Mouse (Mus musculus): ENCODE measurements at regions not wholly inside any gene's neighbourhood (a gene's known extent, or its start where the extent isn't known, plus 50 kb on each side); places are given as distances from the start of the nearest gene placed in this dataset.

GRCm38 (mm10) chr15:88032751-88033150 is 488.7 kb downstream of the Fam19a5 start:
- DNase-seq (ENCODE audit: extremely low spot score in 1 of 2, low spot score in 1 of 2) = no peak

- DNase-seq (ENCODE audit: extremely low spot score in 1 of 2, low spot score in 1 of 2) = no peak
Measured at GRCm38 (mm10) chr15:88033725-88034124, 489.6 kb downstream of the Fam19a5 start.

GRCm38 (mm10) chr15:88035486-88035885 is 491.4 kb downstream of the Fam19a5 start:
- DNase-seq (ENCODE audit: extremely low spot score in 1 of 2, low spot score in 1 of 2) = no peak

GRCm38 (mm10) chr15:88036146-88037000 is 492.3 kb downstream of the Fam19a5 start:
- no peak for DNase-seq (ENCODE audit: extremely low spot score in 1 of 2, low spot score in 1 of 2)

- no peak for DNase-seq (ENCODE audit: extremely low spot score in 1 of 2, low spot score in 1 of 2)
Measured at GRCm38 (mm10) chr15:88037606-88038005, 493.5 kb downstream of the Fam19a5 start.

GRCm38 (mm10) chr15:88042821-88043220 is 498.7 kb downstream of the Fam19a5 start:
- DNase-seq (ENCODE audit: extremely low spot score in 1 of 2, low spot score in 1 of 2) = no peak

GRCm38 (mm10) chr15:88058071-88058470 is 514.0 kb downstream of the Fam19a5 start:
- DNase-seq (ENCODE audit: extremely low spot score in 1 of 2, low spot score in 1 of 2) = no peak

GRCm38 (mm10) chr15:88060935-88061334 is 516.8 kb downstream of the Fam19a5 start:
- peak in 1 of 2 experiments; percentile 4 for DNase-seq (ENCODE audit: extremely low spot score in 1 of 2, low spot score in 1 of 2)

GRCm38 (mm10) chr15:88063041-88063440 is 518.9 kb downstream of the Fam19a5 start:
- no peak for DNase-seq (ENCODE audit: extremely low spot score in 1 of 2, low spot score in 1 of 2)

- no peak for DNase-seq (ENCODE audit: extremely low spot score in 1 of 2, low spot score in 1 of 2)
Measured at GRCm38 (mm10) chr15:88068476-88068875, 524.4 kb downstream of the Fam19a5 start.

GRCm38 (mm10) chr15:88072676-88073075 is 527.4 kb upstream of the Zdhhc25 start:
- DNase-seq (ENCODE audit: extremely low spot score in 1 of 2, low spot score in 1 of 2) = no peak

GRCm38 (mm10) chr15:88083911-88084310 is 516.2 kb upstream of the Zdhhc25 start:
- no peak for DNase-seq (ENCODE audit: extremely low spot score in 1 of 2, low spot score in 1 of 2)

GRCm38 (mm10) chr15:88085631-88086030 is 514.5 kb upstream of the Zdhhc25 start:
- DNase-seq (ENCODE audit: extremely low spot score in 1 of 2, low spot score in 1 of 2) = no peak

GRCm38 (mm10) chr15:88089486-88089885 is 510.6 kb upstream of the Zdhhc25 start:
- no peak for DNase-seq (ENCODE audit: extremely low spot score in 1 of 2, low spot score in 1 of 2)

GRCm38 (mm10) chr15:88091390-88091789 is 508.7 kb upstream of the Zdhhc25 start:
- DNase-seq (ENCODE audit: extremely low spot score in 1 of 2, low spot score in 1 of 2) = no peak

- no peak for DNase-seq (ENCODE audit: extremely low spot score in 1 of 2, low spot score in 1 of 2)
Measured at GRCm38 (mm10) chr15:88120376-88120775, 479.7 kb upstream of the Zdhhc25 start.

- DNase-seq (ENCODE audit: extremely low spot score in 1 of 2, low spot score in 1 of 2) = peak in 1 of 2 experiments; percentile 18
Measured at GRCm38 (mm10) chr15:88123907-88124523, 476.1 kb upstream of the Zdhhc25 start.

- peak in 1 of 2 experiments; percentile 88 for DNase-seq (ENCODE audit: extremely low spot score in 1 of 2, low spot score in 1 of 2)
Measured at GRCm38 (mm10) chr15:88146118-88146517, 454.0 kb upstream of the Zdhhc25 start.

GRCm38 (mm10) chr15:88151199-88151598 is 448.9 kb upstream of the Zdhhc25 start:
- DNase-seq (ENCODE audit: extremely low spot score in 1 of 2, low spot score in 1 of 2) = peak in 1 of 2 experiments; percentile 37

- no peak for DNase-seq (ENCODE audit: extremely low spot score in 1 of 2, low spot score in 1 of 2)
Measured at GRCm38 (mm10) chr15:88159618-88160170, 440.4 kb upstream of the Zdhhc25 start.

- no peak for DNase-seq (ENCODE audit: extremely low spot score in 1 of 2, low spot score in 1 of 2)
Measured at GRCm38 (mm10) chr15:88160291-88160690, 439.8 kb upstream of the Zdhhc25 start.

- DNase-seq (ENCODE audit: extremely low spot score in 1 of 2, low spot score in 1 of 2) = no peak
Measured at GRCm38 (mm10) chr15:88163438-88163837, 436.7 kb upstream of the Zdhhc25 start.
